Mouse (Mus musculus) neural tube, embryonic 15.5 days (tissue): Measurements from ENCODE around the gene Dus2. TPM values are rescaled to one million over a fixed set of nuclear protein-coding genes. Genes with fewer than 3 reads are reported as not detected.

Experiments
- ATAC-seq: fragments of 200-750 bp; cut with Nextera tagmentation; 2 replicates; pipeline ENCODE4 v1.8.0; 2017; ENCODE audit warnings: mild to moderate bottlenecking, moderate TSS enrichment, moderate library complexity; ENCODE audit not compliant: low FRiP score
- H3K27ac ChIP-seq: fragments of 300-500 bp; sonication (generic); replicated peaks from 2 replicates; pipeline ENCODE4 v1.5.1; 2015; ENCODE audit warnings: mild to moderate bottlenecking, inconsistent platforms
- H3K27me3 ChIP-seq: fragments of 300-500 bp; sonication (generic); replicated peaks from 2 replicates; pipeline ENCODE4 v1.6.1; 2015; ENCODE audit warnings: inconsistent platforms
- H3K36me3 ChIP-seq: fragments of 300-500 bp; sonication (generic); 2 replicates; pipeline ENCODE4 v1.6.1; 2015; ENCODE audit warnings: inconsistent platforms
- H3K4me1 ChIP-seq: fragments of 300-500 bp; sonication (generic); 2 replicates; pipeline ENCODE4 v1.6.1; 2015; ENCODE audit warnings: inconsistent platforms
- H3K4me2 ChIP-seq: fragments of 300-500 bp; sonication (generic); 2 replicates; pipeline ENCODE4 v1.6.1; 2015; ENCODE audit warnings: inconsistent platforms, mild to moderate bottlenecking, moderate library complexity
- H3K4me3 ChIP-seq: fragments of 300-500 bp; sonication (generic); replicated peaks from 2 replicates; pipeline ENCODE4 v1.5.1; 2015; ENCODE audit warnings: mild to moderate bottlenecking, inconsistent platforms
- H3K9ac ChIP-seq: fragments of 300-500 bp; sonication (generic); replicated peaks from 2 replicates; pipeline ENCODE4 v1.6.1; 2015; ENCODE audit warnings: mild to moderate bottlenecking, inconsistent platforms
- H3K9me3 ChIP-seq: fragments of 300-500 bp; sonication (generic); replicated peaks from 2 replicates; pipeline ENCODE4 v1.6.1; 2016; ENCODE audit warnings: inconsistent platforms
- WGBS: fragments of 180-500 bp; shearing (Covaris S2); methylation state at CpG from one replicate; pipeline ENCODE4 v1.1.7; 2015; ENCODE audit warnings: mixed read lengths; 5-methylcytosine and 5-hydroxymethylcytosine counted together
- microRNA-seq: library from miRNA; unstranded; fragments of <30 nt; microRNA quantifications from one replicate; pipeline ENCODE4, GENCODE M21; 2017
- polyA plus RNA-seq: library from polyadenylated mRNA; unstranded; fragments of >200 nt; fragmentation: Nextera tagmentation; extraction: Ambion mirVana; gene quantifications from 2 replicates; pipeline ENCODE4 v1.2.1, GENCODE M21; 2015

Gene Dus2
- polyA plus RNA-seq, 1 experiment from 2014 or later, result 30.6 TPM

- no peak for ATAC-seq
Measured at GRCm38 (mm10) chr8:106102321-106102720, 111.2 kb downstream of the Dus2 start.

More at GRCm38 (mm10) chr8:106102321-106102720, 111.2 kb downstream of the Dus2 start:
- Histone ChIP-seq H3K9me3 (no peaks in the 10 kb centered on the region), H3K36me3 (peaks cover 23% of the 10 kb centered on the region), H3K27me3 (no peaks in the 10 kb centered on the region), H3K27ac (no peak overlapping the region), H3K9ac (no peak overlapping the region), H3K4me3 (no peak overlapping the region), H3K4me2 (no peak overlapping the region), H3K4me1 (no peaks in the 10 kb centered on the region)
- 98% methylated on average over 4 of the region's 4 CpGs for WGBS

Small RNA genes lying within 50 kb of the gene (microRNA-seq; reads per million reads assigned to microRNA genes)
- not detected for gene Mir7074

Other genes starting within 250 kb of the Dus2 start
- 60.5 and 73.8 TPM in 2 replicates for gene Gfod2, start 232.7 kb upstream of the Dus2 start, polyA plus RNA-seq
- gene Ranbp10, start 164.0 kb upstream of the Dus2 start, polyA plus RNA-seq, result 9.9 and 10.4 TPM in 2 replicates
- gene Tsnaxip1, start 163.6 kb upstream of the Dus2 start, polyA plus RNA-seq, result 0.28 and 0.47 TPM in 2 replicates
- gene Cenpt, start 138.1 kb upstream of the Dus2 start, polyA plus RNA-seq, result 47.5 and 49.3 TPM in 2 replicates
- gene Thap11, start 136.2 kb upstream of the Dus2 start, polyA plus RNA-seq, result 55.8 and 58.3 TPM in 2 replicates
- gene Nutf2, start 130.8 kb upstream of the Dus2 start, polyA plus RNA-seq, result 145 and 174 TPM in 2 replicates
- 45.3 and 46.5 TPM in 2 replicates for gene Edc4, start 110.5 kb upstream of the Dus2 start, polyA plus RNA-seq
- gene Nrn1l, start 97.8 kb upstream of the Dus2 start, polyA plus RNA-seq, result 1.4 and 1.5 TPM in 2 replicates
- 9.3 and 14.9 TPM in 2 replicates for gene Pskh1, start 90.9 kb upstream of the Dus2 start, polyA plus RNA-seq
- 3.2 and 3.5 TPM in 2 replicates for gene Ctrl, start 57.5 kb upstream of the Dus2 start, polyA plus RNA-seq
- gene Psmb10, start 52.9 kb upstream of the Dus2 start, polyA plus RNA-seq, result 86.8 and 142 TPM in 2 replicates
- 3.1 and 3.3 TPM in 2 replicates for gene Lcat, start 48.0 kb upstream of the Dus2 start, polyA plus RNA-seq
- 10.8 and 14.1 TPM in 2 replicates for gene Slc12a4, start 25.2 kb upstream of the Dus2 start, polyA plus RNA-seq
- gene Dpep3, start 11.9 kb upstream of the Dus2 start, polyA plus RNA-seq, result not detected in 2 replicates
- 0.14 TPM in 1 of 2 replicates, not detected in the other for gene Dpep2nb, start 14.6 kb downstream of the Dus2 start, polyA plus RNA-seq
- 20.8 and 20.9 TPM in 2 replicates for gene Ddx28, start 20.5 kb downstream of the Dus2 start, polyA plus RNA-seq
- 3.5 and 4.4 TPM in 2 replicates for gene Nfatc3, start 67.5 kb downstream of the Dus2 start, polyA plus RNA-seq
- gene Esrp2, start 145.6 kb downstream of the Dus2 start, polyA plus RNA-seq, result 0.17 and 4.5 TPM in 2 replicates
- 19.1 and 21.6 TPM in 2 replicates for gene Pla2g15, start 159.1 kb downstream of the Dus2 start, polyA plus RNA-seq
- 55.6 and 61.5 TPM in 2 replicates for gene Slc7a6, start 177.5 kb downstream of the Dus2 start, polyA plus RNA-seq
- gene Slc7a6os, start 219.6 kb downstream of the Dus2 start, polyA plus RNA-seq, result 36.2 and 36.8 TPM in 2 replicates
- 65.5 and 66.5 TPM in 2 replicates for gene Prmt7, start 219.6 kb downstream of the Dus2 start, polyA plus RNA-seq